Mouse (Mus musculus) forebrain, embryonic 15.5 days (tissue): ENCODE measurements around the gene Patj. TPM values are rescaled to one million over a fixed set of nuclear protein-coding genes. Genes with fewer than 3 reads are reported as not detected.
"Not testable (repeated sequence)": the region's sequence is repeated elsewhere in the genome, so short reads cannot be mapped to it uniquely, and the experiment has no call there.

Experiments
- ATAC-seq: fragments of 200-750 bp; cut with Nextera tagmentation; replicated peaks from 2 replicates; pipeline ENCODE4 v1.8.0; 2017; ENCODE audit warnings: mild to moderate bottlenecking, moderate TSS enrichment, moderate library complexity
- H3K27ac ChIP-seq: fragments of 300-500 bp; sonication (generic); replicated peaks from 2 replicates; pipeline ENCODE4 v1.5.1; 2015; ENCODE audit warnings: mild to moderate bottlenecking, inconsistent platforms
- H3K27me3 ChIP-seq: fragments of 300-500 bp; sonication (generic); 2 replicates; pipeline ENCODE4 v1.6.1; 2015; ENCODE audit warnings: inconsistent platforms
- H3K36me3 ChIP-seq: fragments of 300-500 bp; sonication (generic); 2 replicates; pipeline ENCODE4 v1.6.1; 2015; ENCODE audit warnings: mild to moderate bottlenecking, inconsistent platforms
- H3K4me1 ChIP-seq: fragments of 300-500 bp; sonication (generic); 2 replicates; pipeline ENCODE4 v1.6.1; 2015; ENCODE audit warnings: inconsistent platforms
- H3K4me2 ChIP-seq: fragments of 300-500 bp; sonication (generic); replicated peaks from 2 replicates; pipeline ENCODE4 v1.6.1; 2015; ENCODE audit warnings: mild to moderate bottlenecking, inconsistent platforms
- H3K4me3 ChIP-seq: fragments of 300-500 bp; sonication (generic); 2 replicates; pipeline ENCODE4 v1.5.1; 2015; ENCODE audit warnings: mild to moderate bottlenecking, inconsistent platforms
- H3K9ac ChIP-seq: fragments of 300-500 bp; sonication (generic); replicated peaks from 2 replicates; pipeline ENCODE4 v1.6.1; 2015; ENCODE audit warnings: mild to moderate bottlenecking, inconsistent platforms
- H3K9me3 ChIP-seq: fragments of 300-500 bp; sonication (generic); 2 replicates; pipeline ENCODE4 v1.6.1; 2016; ENCODE audit warnings: inconsistent platforms
- WGBS: fragments of 180-500 bp; shearing (Covaris S2); methylation state at CpG from one replicate; pipeline ENCODE4 v1.1.7; 2015; ENCODE audit warnings: mixed read lengths; 5-methylcytosine and 5-hydroxymethylcytosine counted together
- polyA plus RNA-seq: library from polyadenylated mRNA; unstranded; fragments of >200 nt; fragmentation: Nextera tagmentation; extraction: Ambion mirVana; gene quantifications from 2 replicates; pipeline ENCODE4 v1.2.1, GENCODE M21; 2015

Gene Patj
- polyA plus RNA-seq, 1 experiment from 2014 or later = 7.1 TPM

DNA sequence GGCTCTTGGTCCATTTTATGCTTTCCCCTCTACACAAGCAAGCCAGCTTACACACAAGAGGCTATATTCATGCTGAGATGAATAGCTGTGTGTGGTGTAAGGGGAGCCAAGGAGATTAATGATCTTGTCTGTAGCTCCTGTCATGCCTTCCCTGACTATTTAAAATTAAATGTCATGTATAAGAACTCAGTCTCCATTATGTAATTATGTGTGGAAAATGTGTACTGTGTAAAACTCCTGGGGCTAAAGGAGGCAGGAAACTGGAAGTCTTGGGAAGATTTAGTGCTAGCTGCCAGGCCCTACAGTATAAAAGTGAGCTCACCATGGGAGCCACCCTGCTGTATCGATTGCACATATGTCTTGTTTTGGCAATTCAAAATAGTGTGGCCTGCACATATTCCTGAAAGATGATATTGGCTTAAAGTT, 203.0 kb downstream of the Patj start:
- no peaks in the 10 kb centered on the region for H3K9me3 ChIP-seq
- H3K4me1 ChIP-seq = peaks cover 17% of the 10 kb centered on the region
- H3K4me2 ChIP-seq = no peak overlapping the region
- no peak overlapping the region for H3K27ac ChIP-seq
- no peaks in the 10 kb centered on the region for H3K36me3 ChIP-seq
- ATAC-seq = peak; percentile 41; the same call in 1 of the 2 replicates
- WGBS = 36% methylated on average over 1 of the region's 1 CpGs
- H3K4me3 ChIP-seq = no peak overlapping the region
- H3K9ac ChIP-seq = no peak overlapping the region
- H3K27me3 ChIP-seq = no peaks in the 10 kb centered on the region

DNA sequence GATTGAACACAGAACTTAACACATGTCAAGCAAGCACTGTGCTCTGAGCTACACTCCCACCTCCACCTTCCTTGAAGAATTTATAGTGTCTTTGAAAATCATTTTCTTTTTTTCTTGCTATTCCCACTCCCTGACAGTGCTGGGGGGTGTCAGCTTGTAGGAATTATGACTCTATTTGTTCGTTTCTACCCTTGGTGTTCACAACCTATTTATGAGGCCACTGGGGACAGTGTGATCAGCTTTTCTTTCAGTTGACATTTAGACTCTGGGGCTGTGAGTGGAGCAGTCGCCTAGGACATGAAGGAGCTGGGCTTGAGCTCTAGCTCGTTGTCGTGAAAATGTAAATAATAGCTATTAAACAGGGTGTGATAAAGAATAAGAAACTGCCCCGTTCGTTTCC, 203.8 kb downstream of the Patj start:
- Histone ChIP-seq H3K9me3 (no peaks in the 10 kb centered on the region), H3K4me3 (no peak overlapping the region), H3K9ac (no peak overlapping the region), H3K36me3 (no peaks in the 10 kb centered on the region), H3K4me2 (no peak overlapping the region), H3K27ac (no peak overlapping the region), H3K27me3 (no peaks in the 10 kb centered on the region), H3K4me1 (peaks cover 17% of the 10 kb centered on the region)
- 41% methylated on average over 6 of the region's 6 CpGs for WGBS
- no peak for ATAC-seq

DNA sequence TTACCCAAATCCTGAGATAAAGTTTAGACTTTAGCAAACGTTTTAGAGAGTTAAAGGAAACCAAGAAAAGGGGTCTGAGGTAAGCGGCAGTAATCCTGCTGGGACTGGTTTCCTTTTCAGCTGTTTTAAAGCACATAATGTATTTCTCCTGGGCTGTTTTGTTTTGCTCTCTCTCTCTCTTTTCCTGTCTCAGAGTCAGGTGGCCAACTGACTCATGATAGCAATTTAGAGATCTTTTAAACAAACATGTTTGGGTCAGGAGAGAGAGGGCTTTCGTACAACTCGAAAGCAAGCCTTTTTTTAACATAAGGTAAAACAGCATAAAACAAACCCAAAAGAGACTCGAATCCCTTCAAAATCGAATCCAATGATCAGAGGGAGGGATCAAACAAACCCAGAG, 207.5 kb downstream of the Patj start:
- Histone ChIP-seq H3K9ac (no peak overlapping the region), H3K4me2 (no peak overlapping the region), H3K4me3 (no peak overlapping the region), H3K36me3 (no peaks in the 10 kb centered on the region), H3K27me3 (no peaks in the 10 kb centered on the region), H3K4me1 (peaks cover 13% of the 10 kb centered on the region), H3K9me3 (no peaks in the 10 kb centered on the region), H3K27ac (no peak overlapping the region)
- 73% methylated on average over 6 of the region's 6 CpGs for WGBS
- no peak for ATAC-seq

DNA sequence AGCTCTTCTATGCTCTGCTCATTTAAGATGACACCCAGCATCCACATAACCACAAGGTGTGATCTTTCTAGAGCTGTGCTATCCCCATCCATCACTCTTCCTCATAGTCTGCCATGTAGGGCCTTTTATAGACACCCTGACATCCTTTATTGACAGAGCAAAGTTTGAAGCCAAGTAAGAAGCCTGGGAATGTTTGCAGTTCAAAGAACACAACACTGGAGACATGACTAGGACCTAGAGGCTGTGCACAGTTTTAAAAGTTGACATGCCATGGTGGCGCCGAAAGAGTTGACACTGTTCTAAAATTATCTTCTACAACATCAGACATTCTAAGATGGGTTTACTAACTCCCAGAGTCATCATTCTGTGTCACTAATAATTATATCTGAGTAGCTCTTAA, 214.9 kb downstream of the Patj start:
- ATAC-seq = no peak
- Histone ChIP-seq H3K4me2 (no peak overlapping the region), H3K36me3 (no peaks in the 10 kb centered on the region), H3K27ac (no peak overlapping the region), H3K9me3 (no peaks in the 10 kb centered on the region), H3K4me1 (no peaks in the 10 kb centered on the region), H3K4me3 (no peak overlapping the region), H3K27me3 (no peaks in the 10 kb centered on the region), H3K9ac (no peak overlapping the region)
- 93% methylated on average over 2 of the region's 2 CpGs for WGBS

DNA sequence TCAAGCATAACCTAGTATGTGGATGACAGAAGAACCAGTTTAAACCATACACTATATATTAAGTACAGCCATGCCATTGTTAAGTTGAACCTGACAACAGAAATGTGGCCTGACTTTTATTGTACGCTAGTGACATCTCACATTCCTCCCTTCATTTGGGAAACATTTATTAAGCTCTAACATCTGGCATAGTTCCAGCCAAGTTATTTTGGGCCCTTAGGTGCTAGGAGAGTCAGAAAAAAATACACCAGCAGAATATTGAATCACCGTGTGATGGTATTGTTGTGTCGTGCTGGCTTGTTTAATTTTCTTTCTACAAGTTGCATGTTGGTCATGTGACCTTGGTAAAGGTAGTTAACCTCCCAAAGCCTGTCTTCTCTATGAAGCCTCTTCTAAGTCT, 218.8 kb downstream of the Patj start:
- 94% methylated on average over 3 of the region's 3 CpGs for WGBS
- no peak overlapping the region for H3K27ac ChIP-seq
- no peaks in the 10 kb centered on the region for H3K36me3 ChIP-seq
- no peak for ATAC-seq
- H3K4me2 ChIP-seq = no peak overlapping the region
- no peaks in the 10 kb centered on the region for H3K27me3 ChIP-seq
- H3K9ac ChIP-seq = no peak overlapping the region
- H3K4me3 ChIP-seq = no peak overlapping the region
- no peaks in the 10 kb centered on the region for H3K4me1 ChIP-seq
- no peaks in the 10 kb centered on the region for H3K9me3 ChIP-seq

DNA sequence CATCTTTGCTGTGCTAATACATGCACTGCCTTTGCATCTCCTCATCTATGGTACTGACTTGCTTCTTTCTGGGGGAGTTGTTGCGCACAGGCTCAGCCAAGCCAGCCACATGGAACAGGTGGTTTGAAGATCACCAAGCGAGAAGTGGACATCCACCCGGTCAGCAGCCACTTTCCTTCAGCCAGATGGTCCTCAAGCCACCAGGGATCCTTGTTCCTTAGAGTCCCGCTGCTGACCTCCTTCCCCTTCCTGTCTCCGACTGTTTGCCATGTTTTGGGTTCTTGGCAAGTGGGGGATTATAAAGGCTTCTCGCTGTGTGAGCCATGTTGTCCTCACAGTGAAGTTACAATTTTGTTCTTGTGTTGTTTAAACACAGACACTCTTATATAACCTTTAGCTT, 223.6 kb downstream of the Patj start:
- no peaks in the 10 kb centered on the region for H3K9me3 ChIP-seq
- H3K4me3 ChIP-seq = no peak overlapping the region
- WGBS = 89% methylated on average over 6 of the region's 6 CpGs
- ATAC-seq = no peak
- H3K27me3 ChIP-seq = no peaks in the 10 kb centered on the region
- no peak overlapping the region for H3K4me2 ChIP-seq
- H3K36me3 ChIP-seq = no peaks in the 10 kb centered on the region
- H3K27ac ChIP-seq = no peak overlapping the region
- no peak overlapping the region for H3K9ac ChIP-seq
- H3K4me1 ChIP-seq = peaks cover 23% of the 10 kb centered on the region

DNA sequence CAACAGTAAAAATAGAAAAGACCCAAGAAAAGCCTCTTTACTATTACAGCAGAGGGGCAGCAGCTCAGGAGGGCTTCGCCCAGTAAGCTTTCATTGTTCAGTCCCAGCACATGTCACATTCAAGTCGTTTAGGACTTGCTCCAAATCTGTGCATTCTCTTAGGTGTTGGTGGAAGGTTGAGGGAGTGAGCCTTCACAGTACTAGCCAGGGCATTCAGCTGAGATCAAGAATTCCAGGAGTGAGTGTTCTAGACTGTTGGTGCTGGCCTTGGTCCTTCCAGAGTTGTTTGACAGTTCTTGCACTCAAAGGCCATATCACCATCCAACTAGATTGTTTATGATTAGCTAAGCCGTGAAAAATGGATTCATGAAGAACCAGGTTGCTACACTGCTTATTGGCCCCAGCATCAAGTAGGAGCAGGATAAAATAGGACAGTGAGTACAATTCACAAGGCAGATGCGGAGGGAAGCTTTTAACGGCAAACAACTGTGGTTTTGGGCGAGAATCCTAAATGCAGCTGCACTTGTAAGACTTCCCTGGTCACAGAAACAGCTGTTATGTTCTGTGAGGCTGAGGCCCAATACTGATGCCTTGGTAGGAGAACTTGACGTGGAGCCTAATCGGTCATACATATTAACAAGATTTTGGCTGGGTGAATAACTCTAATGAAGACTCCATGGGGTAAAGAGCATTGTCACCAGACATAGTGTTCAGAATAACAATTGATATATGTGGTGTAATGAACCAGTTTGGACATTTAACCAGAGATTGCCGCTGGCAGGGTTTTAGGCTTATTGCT, 225.6 kb downstream of the Patj start:
- WGBS = 51% methylated on average over 9 of the region's 9 CpGs
- Histone ChIP-seq H3K4me2 (no peak overlapping the region), H3K4me3 (no peak overlapping the region), H3K27ac (no peak overlapping the region), H3K9ac (no peak overlapping the region), H3K36me3 (no peaks in the 10 kb centered on the region), H3K4me1 (peaks cover 23% of the 10 kb centered on the region), H3K27me3 (no peaks in the 10 kb centered on the region), H3K9me3 (no peaks in the 10 kb centered on the region)
- ATAC-seq = 0 out of 2 replicates have a peak, but pooled peaks have one; percentile 30

DNA sequence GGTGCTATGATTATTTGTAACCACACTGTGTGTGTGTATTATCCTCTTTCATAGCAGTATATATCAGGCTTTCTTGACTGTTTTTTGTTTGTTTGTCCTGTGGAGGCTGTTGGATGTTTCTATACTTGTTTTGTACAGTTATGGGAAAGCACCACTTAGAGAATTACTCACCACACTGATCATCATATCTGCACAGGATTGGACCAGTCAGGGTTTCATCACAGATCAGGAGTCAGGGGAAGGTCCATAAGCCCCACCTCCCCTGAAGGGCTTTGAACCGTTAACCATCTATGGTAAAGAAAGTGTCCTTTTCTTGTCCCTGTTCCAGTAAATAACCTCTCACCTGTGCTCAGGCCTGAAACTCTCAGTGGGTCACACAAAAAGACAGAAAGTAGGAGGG, 226.6 kb downstream of the Patj start:
- H3K4me3 ChIP-seq = no peak overlapping the region
- no peak for ATAC-seq
- H3K27ac ChIP-seq = no peak overlapping the region
- H3K27me3 ChIP-seq = no peaks in the 10 kb centered on the region
- H3K4me2 ChIP-seq = no peak overlapping the region
- no peaks in the 10 kb centered on the region for H3K9me3 ChIP-seq
- WGBS = 54% methylated on average over 1 of the region's 1 CpGs
- peaks cover 23% of the 10 kb centered on the region for H3K4me1 ChIP-seq
- H3K9ac ChIP-seq = no peak overlapping the region
- H3K36me3 ChIP-seq = no peaks in the 10 kb centered on the region

DNA sequence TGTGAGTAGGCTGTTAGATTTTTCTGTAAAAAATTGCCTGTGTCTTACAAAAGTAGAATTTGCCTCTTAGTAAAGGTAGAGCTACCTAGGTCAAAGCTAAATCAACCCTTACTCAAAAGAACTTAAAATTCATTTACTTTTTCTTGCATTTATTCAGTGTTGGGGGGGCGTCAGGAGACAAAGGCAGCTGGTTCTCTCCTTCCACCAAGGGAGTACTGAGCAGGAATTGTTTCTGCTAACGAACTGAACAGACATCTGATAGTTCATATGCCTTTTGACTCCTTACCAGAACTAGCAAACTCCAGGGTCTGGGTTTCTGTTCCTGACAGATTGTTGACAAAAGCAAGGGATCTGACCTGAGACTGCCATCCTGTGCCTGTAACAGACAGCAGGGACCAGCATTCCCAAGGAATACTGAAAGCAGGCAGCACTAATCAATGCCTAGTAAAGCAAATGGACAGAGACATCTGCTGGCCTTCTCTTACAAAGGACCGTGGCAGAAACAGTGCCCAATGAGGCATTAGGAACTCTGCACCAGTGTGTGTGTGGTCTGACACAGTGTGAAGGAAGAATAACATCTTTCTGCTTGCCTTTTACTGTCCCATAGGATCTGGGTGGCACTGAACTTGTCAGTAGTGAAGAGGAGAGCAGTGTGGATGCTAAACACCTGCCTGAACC, 227.6 kb downstream of the Patj start:
- Histone ChIP-seq H3K27me3 (no peaks in the 10 kb centered on the region), H3K27ac (no peak overlapping the region; the same call in 1 of the 2 replicates), H3K9ac (no peak overlapping the region), H3K4me1 (peaks cover 23% of the 10 kb centered on the region), H3K4me2 (no peak overlapping the region), H3K36me3 (no peaks in the 10 kb centered on the region), H3K9me3 (no peaks in the 10 kb centered on the region), H3K4me3 (no peak overlapping the region)
- ATAC-seq = peak; percentile 68
- WGBS = 22% methylated on average over 3 of the region's 3 CpGs

DNA sequence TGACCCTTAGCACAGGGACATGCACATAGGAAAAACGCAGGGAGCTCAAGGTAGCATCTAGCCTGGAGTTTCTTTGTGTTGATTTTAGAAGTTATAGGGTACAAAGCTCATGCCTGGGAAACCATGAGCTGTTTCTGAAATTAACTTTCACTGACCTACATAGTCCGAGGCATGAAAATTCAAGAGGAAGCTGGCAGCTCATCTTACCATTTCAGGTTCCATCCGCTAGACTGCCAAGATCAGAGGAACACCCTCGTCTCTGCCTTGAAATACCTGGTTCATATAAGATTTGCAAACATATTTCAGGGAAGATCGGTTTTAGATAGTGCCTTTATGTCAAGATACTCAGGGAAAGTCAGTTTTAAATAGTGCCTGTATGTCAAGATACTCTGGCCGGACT, 232.7 kb downstream of the Patj start:
- H3K36me3 ChIP-seq = no peaks in the 10 kb centered on the region
- H3K27ac ChIP-seq = no peak overlapping the region
- H3K4me1 ChIP-seq = peaks cover under 1% of the 10 kb centered on the region; the same call in 1 of the 2 replicates
- H3K9ac ChIP-seq = no peak overlapping the region
- H3K9me3 ChIP-seq = no peaks in the 10 kb centered on the region
- ATAC-seq = no peak
- H3K4me2 ChIP-seq = no peak overlapping the region
- 92% methylated on average over 6 of the region's 6 CpGs for WGBS
- no peaks in the 10 kb centered on the region for H3K27me3 ChIP-seq
- no peak overlapping the region for H3K4me3 ChIP-seq

DNA sequence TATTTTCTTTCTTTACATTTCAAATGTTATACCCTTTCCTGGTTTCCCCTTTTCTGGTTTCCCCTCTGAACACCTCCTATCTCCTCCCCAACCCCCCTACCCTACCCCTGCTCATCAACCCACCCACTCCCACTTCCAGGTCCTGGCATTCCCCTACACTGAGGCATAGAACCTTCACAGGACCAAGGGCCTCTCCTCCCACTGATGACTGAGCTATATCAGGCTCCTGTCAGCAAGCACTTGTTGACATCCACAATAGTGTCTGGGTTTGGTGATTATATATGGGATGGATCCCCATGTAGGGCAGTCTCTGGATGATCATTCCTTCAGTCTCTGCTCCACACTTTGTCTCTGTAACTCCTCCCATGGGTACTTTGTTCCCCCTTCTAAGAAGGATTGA, 233.6 kb downstream of the Patj start:
- H3K4me2 ChIP-seq, H3K27me3 ChIP-seq, H3K4me1 ChIP-seq, H3K9me3 ChIP-seq, H3K9ac ChIP-seq, H3K27ac ChIP-seq, ATAC-seq, H3K4me3 ChIP-seq, H3K36me3 ChIP-seq: not testable (repeated sequence)

DNA sequence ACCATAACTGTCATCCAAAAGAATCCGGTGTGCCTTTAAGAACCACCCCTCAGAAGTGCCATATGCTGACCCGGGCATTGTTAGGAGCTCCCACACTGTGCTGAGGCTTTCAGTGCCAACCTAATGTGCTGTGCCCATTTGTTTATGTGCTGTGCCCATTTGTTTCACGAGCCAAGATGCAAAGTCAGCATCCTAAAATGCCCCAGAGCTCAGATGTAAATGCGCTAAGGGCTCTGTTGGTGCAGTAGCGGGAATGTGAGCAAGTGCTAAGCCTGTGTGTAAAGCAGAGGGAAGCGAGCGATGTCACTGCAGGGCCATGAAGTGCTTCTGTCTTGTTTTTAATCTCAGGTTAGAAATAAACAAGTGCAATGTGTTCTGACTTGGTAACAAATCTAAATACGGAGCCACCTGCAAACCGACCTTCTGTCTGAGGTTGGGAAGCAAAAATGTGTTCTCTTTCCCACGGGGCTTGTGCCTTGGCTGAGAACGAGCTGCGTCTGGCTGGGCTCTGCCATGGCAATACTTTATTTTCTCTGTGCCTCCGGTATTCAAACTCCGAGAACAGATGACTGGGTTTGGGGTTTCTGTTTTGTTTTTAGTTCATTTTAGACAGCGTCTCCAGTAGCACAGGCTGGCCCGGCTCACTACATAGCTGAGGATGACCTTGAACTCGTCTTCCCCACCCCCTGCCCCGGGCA, 239.7 kb downstream of the Patj start:
- Histone ChIP-seq H3K27ac (no peak overlapping the region), H3K9ac (no peak overlapping the region), H3K36me3 (no peaks in the 10 kb centered on the region), H3K27me3 (no peaks in the 10 kb centered on the region), H3K4me3 (no peak overlapping the region), H3K4me1 (no peaks in the 10 kb centered on the region), H3K9me3 (no peaks in the 10 kb centered on the region), H3K4me2 (no peak overlapping the region)
- ATAC-seq = 0 out of 2 replicates have a peak, but pooled peaks have one; percentile 19
- WGBS = 79% methylated on average over 18 of the region's 18 CpGs
